Mouse (Mus musculus): Measurements from ENCODE around the gene Hsd17b13. TPM values are rescaled to one million over a fixed set of nuclear protein-coding genes. Genes with fewer than 3 reads are reported as not detected.
"Not testable (repeated sequence)": the region's sequence is repeated elsewhere in the genome, so short reads cannot be mapped to it uniquely, and the experiment has no call there.

Gene Hsd17b13
- total RNA-seq, 2 experiments from 2014 or later, result not detected

- DNase-seq, result no peak
Observed at GRCm38 (mm10) chr5:103980705-103981560, 3.7 kb upstream of the Hsd17b13 start.

- DNase-seq, result no peak
Observed at GRCm38 (mm10) chr5:103977907-103978570, 829 bp upstream of the Hsd17b13 start.

- no peak for DNase-seq
Observed at GRCm38 (mm10) chr5:103975736-103976135, 1.5 kb downstream of the Hsd17b13 start.

GRCm38 (mm10) chr5:103972801-103973200, 4.4 kb downstream of the Hsd17b13 start:
- no peak for DNase-seq

GRCm38 (mm10) chr5:103972379-103972778, 4.8 kb downstream of the Hsd17b13 start:
- no peak for DNase-seq

- no peak for DNase-seq
Observed at GRCm38 (mm10) chr5:103971051-103971450, 6.2 kb downstream of the Hsd17b13 start.

GRCm38 (mm10) chr5:103962935-103963429, 14.2 kb downstream of the Hsd17b13 start:
- DNase-seq, result no peak

- peak in 1 of 2 experiments; percentile 15 for DNase-seq
Observed at GRCm38 (mm10) chr5:103954638-103955037, 22.6 kb downstream of the Hsd17b13 start.

- no peak for DNase-seq
Observed at GRCm38 (mm10) chr5:103953135-103954083, 23.8 kb downstream of the Hsd17b13 start.

GRCm38 (mm10) chr5:103950138-103950537, 27.1 kb downstream of the Hsd17b13 start:
- DNase-seq, result not testable (repeated sequence)

GRCm38 (mm10) chr5:103943183-103943582, 34.0 kb downstream of the Hsd17b13 start:
- DNase-seq, result no peak

GRCm38 (mm10) chr5:103939856-103940255, 37.4 kb downstream of the Hsd17b13 start:
- DNase-seq, result no peak

- DNase-seq, result no peak
Observed at GRCm38 (mm10) chr5:103939350-103939652, 37.9 kb downstream of the Hsd17b13 start.

- peak in 1 of 2 experiments; percentile 31 for DNase-seq
Observed at GRCm38 (mm10) chr5:103938547-103939349, 38.5 kb downstream of the Hsd17b13 start.

GRCm38 (mm10) chr5:103936906-103937589, 40.2 kb downstream of the Hsd17b13 start:
- DNase-seq, result no peak

- DNase-seq, result not testable (repeated sequence)
Observed at GRCm38 (mm10) chr5:103931924-103932323, 45.3 kb downstream of the Hsd17b13 start.

GRCm38 (mm10) chr5:103930511-103930910, 46.7 kb downstream of the Hsd17b13 start:
- DNase-seq, result no peak

- DNase-seq, result no peak
Observed at GRCm38 (mm10) chr5:103928196-103928550, 49.0 kb downstream of the Hsd17b13 start.

GRCm38 (mm10) chr5:103927429-103928195, 49.6 kb downstream of the Hsd17b13 start:
- peak; percentile 83 to 88 for DNase-seq

- no peak for DNase-seq
Observed at GRCm38 (mm10) chr5:103926398-103926797, 50.8 kb downstream of the Hsd17b13 start.

All from layer of hippocampus, postnatal 36 days (tissue).